15 mouse cellular contexts compared by ENCODE assay signal in genomic region chr2:34015640-34015995, GRCm38 (mm10).
DNase-seq lines count a peak whose midpoint lies in the region; ATAC-seq and TF ChIP-seq lines count a peak whose summit lies in the region.
"Had no signal": no experiment of that assay in that cellular context is flagged by ENCODE, and none has a peak within 500 bp of the region (broad histone marks: within the 10 kb centered on the region; RNA-seq: fewer than 3 reads in every experiment).

No protein-coding gene starts in this region.

- no peaks in the 10 kb centered on the region for H3K9me3 ChIP-seq in kidney, embryonic 15.5 days (replicated peaks)
- H3K9me3 ChIP-seq in embryonic facial prominence, embryonic 13.5 days, result no peaks in the 10 kb centered on the region
- H3K9me3 ChIP-seq in embryonic facial prominence, embryonic 14.5 days (ENCODE audit: control insufficient read depth, low read length), result no peaks in the 10 kb centered on the region
- peaks cover 3% of the 10 kb centered on the region; the same call in 1 of the 2 replicates for H3K9me3 ChIP-seq in limb, embryonic 13.5 days
- H3K9me3 ChIP-seq: heart, embryonic 10.5 days had no signal

- DNase-seq in kidney, postnatal 10 days, result no peak
- no peak for DNase-seq in embryonic facial prominence, embryonic 14.5 days (ENCODE audit: low spot score)
- no peak for DNase-seq in layer of hippocampus, adult 2 months (ENCODE audit: low spot score in 2 of 2)
- DNase-seq in right cerebral cortex, postnatal 25 days, result no peak
- DNase-seq: cerebellum, adult 11 months; gastrocnemius, adult 2 months; heart, postnatal 4 days; kidney, adult 8-10 months; thymus, adult 2 months had no signal

- 0 out of 2 replicates have a peak, but pooled peaks cover 5% of the 10 kb centered on the region for H3K4me1 ChIP-seq in kidney, embryonic 15.5 days
- H3K4me1 ChIP-seq in embryonic facial prominence, embryonic 13.5 days, result peaks cover 16% of the 10 kb centered on the region; the same call in 1 of the 2 replicates
- peaks cover 7% of the 10 kb centered on the region for H3K4me1 ChIP-seq in embryonic facial prominence, embryonic 14.5 days (ENCODE audit: control insufficient read depth, insufficient read depth, low read length)
- peaks cover 20% of the 10 kb centered on the region for H3K4me1 ChIP-seq in limb, embryonic 13.5 days
- H3K4me1 ChIP-seq: heart, embryonic 10.5 days; megakaryocyte, embryonic 14.5 days had no signal

- no peak overlapping the region for H3K9ac ChIP-seq in kidney, embryonic 15.5 days
- 0 out of 2 replicates have a peak overlapping the region, but pooled peaks have one; percentile 11 for H3K9ac ChIP-seq in embryonic facial prominence, embryonic 13.5 days
- no peak overlapping the region for H3K9ac ChIP-seq in embryonic facial prominence, embryonic 14.5 days (ENCODE audit: low read depth, low read length)
- 0 out of 2 replicates have a peak overlapping the region, but pooled peaks have one; percentile 1 for H3K9ac ChIP-seq in limb, embryonic 13.5 days
- H3K9ac ChIP-seq: liver, embryonic 14.5 days had no signal

- H3K4me3 ChIP-seq in kidney, embryonic 15.5 days (replicated peaks), result no peak overlapping the region
- H3K4me3 ChIP-seq in embryonic facial prominence, embryonic 13.5 days, result no peak overlapping the region
- H3K4me3 ChIP-seq in embryonic facial prominence, embryonic 14.5 days (ENCODE audit: low read depth, low read length), result no peak overlapping the region
- H3K4me3 ChIP-seq in limb, embryonic 13.5 days, result no peak overlapping the region
- H3K4me3 ChIP-seq in layer of hippocampus, adult 2 months, result no peak overlapping the region
- H3K4me3 ChIP-seq: gastrocnemius, adult 2 months; heart, embryonic 10.5 days; megakaryocyte, embryonic 14.5 days had no signal

- no peak for TF ChIP-seq CTCF in layer of hippocampus, adult 2 months (conservative IDR thresholded peaks at IDR 0.05)

- no peak overlapping the region for H3K4me2 ChIP-seq in kidney, embryonic 15.5 days
- H3K4me2 ChIP-seq in embryonic facial prominence, embryonic 13.5 days, result no peak overlapping the region
- no peak overlapping the region for H3K4me2 ChIP-seq in embryonic facial prominence, embryonic 14.5 days (ENCODE audit: low read depth, low read length)
- no peak overlapping the region for H3K4me2 ChIP-seq in limb, embryonic 13.5 days (replicated peaks)

- 77% methylated on average over 7 of the region's 7 CpGs for WGBS in kidney, embryonic 15.5 days
- 86% methylated on average over 7 of the region's 7 CpGs for WGBS in embryonic facial prominence, embryonic 13.5 days
- 84% methylated on average over 7 of the region's 7 CpGs for WGBS in embryonic facial prominence, embryonic 14.5 days
- WGBS in limb, embryonic 13.5 days, result 79% methylated on average over 7 of the region's 7 CpGs

- H3K27me3 ChIP-seq in kidney, embryonic 15.5 days, result no peaks in the 10 kb centered on the region
- H3K27me3 ChIP-seq in embryonic facial prominence, embryonic 13.5 days, result no peaks in the 10 kb centered on the region
- H3K27me3 ChIP-seq in embryonic facial prominence, embryonic 14.5 days (replicated peaks; ENCODE audit: control insufficient read depth, insufficient read depth, low read length), result no peaks in the 10 kb centered on the region
- no peaks in the 10 kb centered on the region for H3K27me3 ChIP-seq in limb, embryonic 13.5 days

- no peak for ATAC-seq in kidney, embryonic 15.5 days (replicated peaks; ENCODE audit: low FRiP score)
- no peak for ATAC-seq in embryonic facial prominence, embryonic 13.5 days (ENCODE audit: insufficient number of reproducible peaks, insufficient read depth, low FRiP score, low TSS enrichment, low read depth)
- no peak for ATAC-seq in embryonic facial prominence, embryonic 14.5 days (ENCODE audit: low read depth)
- ATAC-seq in limb, embryonic 13.5 days (ENCODE audit: low FRiP score, low read depth), result no peak

- H3K36me3 ChIP-seq in kidney, embryonic 15.5 days, result no peaks in the 10 kb centered on the region
- no peaks in the 10 kb centered on the region for H3K36me3 ChIP-seq in embryonic facial prominence, embryonic 13.5 days
- no peaks in the 10 kb centered on the region for H3K36me3 ChIP-seq in embryonic facial prominence, embryonic 14.5 days (ENCODE audit: control insufficient read depth, insufficient read depth, low read length)
- no peaks in the 10 kb centered on the region for H3K36me3 ChIP-seq in limb, embryonic 13.5 days
- H3K36me3 ChIP-seq: heart, embryonic 10.5 days had no signal

- H3K27ac ChIP-seq in kidney, embryonic 15.5 days, result peak overlapping the region; percentile 30; the same call in 1 of the 2 replicates
- peak overlapping the region; percentile 44; the same call in 1 of the 2 replicates for H3K27ac ChIP-seq in embryonic facial prominence, embryonic 13.5 days
- peak overlapping the region; percentile 44; the same call in 1 of the 2 replicates for H3K27ac ChIP-seq in embryonic facial prominence, embryonic 14.5 days (replicated peaks; ENCODE audit: low read depth, low read length)
- H3K27ac ChIP-seq in limb, embryonic 13.5 days, result peak overlapping the region; percentile 3; the same call in 1 of the 2 replicates
- H3K27ac ChIP-seq in layer of hippocampus, adult 2 months, result no peak overlapping the region
- H3K27ac ChIP-seq: gastrocnemius, adult 2 months; heart, embryonic 10.5 days; liver, embryonic 14.5 days had no signal

Comparison
In these comparisons a context has a peak if more than half of its experiments do, and no peak if none do; other contexts are left out.
1. H3K9ac ChIP-seq: peak in embryonic facial prominence, embryonic 13.5 days (single experiment) and limb, embryonic 13.5 days (single experiment); none in kidney, embryonic 15.5 days (single experiment) and embryonic facial prominence, embryonic 14.5 days (single experiment).